Mouse (Mus musculus) small intestine, adult 2 months (tissue): ENCODE data around the gene Mtch1. TPM values are rescaled to one million over a fixed set of nuclear protein-coding genes. Genes with fewer than 3 reads are reported as not detected.

Source experiments
- H3K27ac ChIP-seq: fragments of 200-500 bp; 2 replicates; pipeline ENCODE4 v1.5.1; 2012; ENCODE audit warnings: low read depth, low read length, control low read depth, inconsistent platforms; ENCODE audit not compliant: insufficient read depth
- H3K27me3 ChIP-seq: fragments of 200-500 bp; 2 replicates; pipeline ENCODE4 v1.6.1; 2012; ENCODE audit warnings: mild to moderate bottlenecking, moderate library complexity, low read length, inconsistent platforms; ENCODE audit not compliant: control insufficient read depth, insufficient read depth
- H3K36me3 ChIP-seq: fragments of 200-500 bp; 2 replicates; pipeline ENCODE4 v1.6.1; 2012; ENCODE audit warnings: mild to moderate bottlenecking, low read length, control low read depth, inconsistent platforms; ENCODE audit not compliant: control insufficient read depth, insufficient read depth
- H3K4me1 ChIP-seq: fragments of 200-500 bp; 2 replicates; pipeline ENCODE4 v1.6.1; 2012; ENCODE audit warnings: low read length, inconsistent platforms, mixed read lengths; ENCODE audit not compliant: control insufficient read depth, insufficient read depth, insufficient read length
- H3K4me3 ChIP-seq: fragments of 200-500 bp; 2 replicates; pipeline ENCODE4 v1.5.1; 2012; ENCODE audit warnings: low read depth, mild to moderate bottlenecking, control low read depth, inconsistent platforms, low read length, moderate library complexity
- CTCF ChIP-seq: fragments of 200-500 bp; IDR thresholded peaks from 2 replicates; pipeline ENCODE4 v1.5.1; 2012; ENCODE audit warnings: low read depth, mild to moderate bottlenecking, control low read depth, inconsistent platforms, low read length, moderate library complexity, mixed read lengths; ENCODE audit not compliant: insufficient replicate concordance, insufficient read length; ENCODE audit errors: extremely low read depth
- POLR2A ChIP-seq: fragments of 200-500 bp; IDR thresholded peaks from 2 replicates; pipeline ENCODE4 v1.6.1; 2012; ENCODE audit warnings: low read depth, mild to moderate bottlenecking, control low read depth, inconsistent platforms, low read length, moderate library complexity
- WGBS: fragments of 180-500 bp; shearing (Covaris S2); methylation state at CpG from one replicate; pipeline ENCODE4 v1.1.7; 2018; 5-methylcytosine and 5-hydroxymethylcytosine counted together
- polyA plus RNA-seq: library from polyadenylated mRNA; depleted of rRNA; stranded (reverse); fragments of >200 nt; gene quantifications from 2 replicates; pipeline ENCODE4 v1.2.3, GENCODE M21; 2012

The Mtch1 gene
- polyA plus RNA-seq, 1 experiment: 260 TPM

- no peak overlapping the region for H3K27ac ChIP-seq
- H3K4me1 ChIP-seq: peaks cover 18% of the 10 kb centered on the region; the same call in 1 of the 2 replicates
- H3K36me3 ChIP-seq: peaks cover 3% of the 10 kb centered on the region; the same call in 1 of the 2 replicates
- H3K27me3 ChIP-seq: no peaks in the 10 kb centered on the region
- no peak overlapping the region for H3K4me3 ChIP-seq
- TF ChIP-seq CTCF: no peak
- no peak for TF ChIP-seq POLR2A
- WGBS: 50% methylated on average over 2 of the region's 2 CpGs
Observed at GRCm38 (mm10) chr17:29348996-29349395, 1.3 kb upstream of the Mtch1 start.

- peak overlapping the region; percentile 87 for H3K4me3 ChIP-seq
- no peaks in the 10 kb centered on the region for H3K27me3 ChIP-seq
- H3K27ac ChIP-seq: no peak overlapping the region
- 2% methylated on average over 43 of the region's 45 CpGs for WGBS
- no peak for TF ChIP-seq POLR2A
- TF ChIP-seq CTCF: no peak
- H3K4me1 ChIP-seq: peaks cover 18% of the 10 kb centered on the region
- peaks cover 6% of the 10 kb centered on the region for H3K36me3 ChIP-seq
Observed at GRCm38 (mm10) chr17:29347126-29347644, 549 bp downstream of the Mtch1 start.

GRCm38 (mm10) chr17:29346496-29347125 lies 1.1 kb downstream of the Mtch1 start:
- peak overlapping the region; percentile 87 for H3K4me3 ChIP-seq
- WGBS: 6% methylated on average over 11 of the region's 11 CpGs
- H3K27ac ChIP-seq: no peak overlapping the region
- H3K4me1 ChIP-seq: peaks cover 18% of the 10 kb centered on the region
- no peaks in the 10 kb centered on the region for H3K27me3 ChIP-seq
- peaks cover 6% of the 10 kb centered on the region for H3K36me3 ChIP-seq
- TF ChIP-seq POLR2A: no peak

GRCm38 (mm10) chr17:29345272-29345671 lies 2.5 kb downstream of the Mtch1 start:
- Histone ChIP-seq H3K4me3 (no peak overlapping the region), H3K27ac (no peak overlapping the region), H3K36me3 (peaks cover 8% of the 10 kb centered on the region), H3K27me3 (no peaks in the 10 kb centered on the region), H3K4me1 (peaks cover 18% of the 10 kb centered on the region)
- TF ChIP-seq CTCF (no peak), POLR2A (no peak)
- 94% methylated on average over 12 of the region's 12 CpGs for WGBS

- Histone ChIP-seq H3K27ac (no peak overlapping the region), H3K4me1 (peaks cover 9% of the 10 kb centered on the region), H3K4me3 (no peak overlapping the region), H3K27me3 (no peaks in the 10 kb centered on the region), H3K36me3 (peaks cover 28% of the 10 kb centered on the region)
- WGBS: 81% methylated on average over 5 of the region's 5 CpGs
- TF ChIP-seq CTCF: no peak
- no peak for TF ChIP-seq POLR2A
Observed at GRCm38 (mm10) chr17:29343241-29343640, 4.5 kb downstream of the Mtch1 start.

GRCm38 (mm10) chr17:29342010-29342910 lies 5.5 kb downstream of the Mtch1 start:
- WGBS: 63% methylated on average over 13 of the region's 13 CpGs
- peaks cover 6% of the 10 kb centered on the region for H3K4me1 ChIP-seq
- H3K4me3 ChIP-seq: no peak overlapping the region
- peaks cover 35% of the 10 kb centered on the region for H3K36me3 ChIP-seq
- no peak overlapping the region for H3K27ac ChIP-seq
- H3K27me3 ChIP-seq: no peaks in the 10 kb centered on the region
- TF ChIP-seq CTCF: no peak
- TF ChIP-seq POLR2A: no peak

- TF ChIP-seq CTCF (no peak; the same call in 1 of the 2 replicates), POLR2A (no peak)
- WGBS: 50% methylated on average over 9 of the region's 9 CpGs
Observed at GRCm38 (mm10) chr17:29341591-29342003, 6.1 kb downstream of the Mtch1 start.

More at GRCm38 (mm10) chr17:29341591-29342003, 6.1 kb downstream of the Mtch1 start:
- Histone ChIP-seq H3K27me3 (no peaks in the 10 kb centered on the region), H3K4me3 (no peak overlapping the region), H3K27ac (no peak overlapping the region), H3K36me3 (peaks cover 42% of the 10 kb centered on the region), H3K4me1 (peaks cover 3% of the 10 kb centered on the region)
